Mouse (Mus musculus) MEL (cell line): ENCODE results near the gene Unc5cl.

Experiments
- CTCF ChIP-seq, 3 experiments: IDR thresholded peaks in 2 of 3; conservative IDR thresholded peaks in 1 of 3; 2 replicates each; pipeline ENCODE4 v1.5.1; 2011 to 2012; ENCODE audit warnings: low read length in 3 of 3, low read depth in 2 of 3, mild to moderate bottlenecking in 2 of 3, improper control_type of control experiment in 1 of 3, inconsistent platforms in 1 of 3, mixed read lengths in 1 of 3, moderate library complexity in 1 of 3; ENCODE audit not compliant: control insufficient read depth in 1 of 3, insufficient read depth in 1 of 3, poor library complexity in 1 of 3, severe bottlenecking in 1 of 3
- GABPA ChIP-seq: IDR thresholded peaks from 2 replicates; pipeline ENCODE4 v1.6.1; 2012; ENCODE audit warnings: low read depth, mild to moderate bottlenecking, inconsistent platforms, low read length, improper control_type of control experiment, moderate library complexity
- MYC ChIP-seq: IDR thresholded peaks from 2 replicates; pipeline ENCODE4 v1.6.1; 2011; ENCODE audit warnings: low read depth, mild to moderate bottlenecking, low read length, improper control_type of control experiment, moderate library complexity
- POLR2A ChIP-seq, 2 experiments: IDR thresholded peaks; 2 replicates each; pipeline ENCODE4 v1.6.1; 2011 to 2012; ENCODE audit warnings: low read length in 2 of 2, mild to moderate bottlenecking in 2 of 2, control low read depth in 1 of 2, improper control_type of control experiment in 1 of 2, low read depth in 1 of 2, moderate library complexity in 1 of 2; ENCODE audit not compliant: control insufficient read depth in 1 of 2, insufficient read depth in 1 of 2, poor library complexity in 1 of 2

GRCm38 (mm10) chr17:48450666-48451352 lies 3.9 kb upstream of the Unc5cl start:
- TF ChIP-seq GABPA (no peak), CTCF (IDR thresholded peaks at IDR 0.05 in 2 of 3, conservative IDR thresholded peaks at IDR 0.05 in 1 of 3; ENCODE audit: control insufficient read depth in 1 of 3, insufficient read depth in 1 of 3, low read depth in 2 of 3, low read length in 3 of 3, poor library complexity in 1 of 3, severe bottlenecking in 1 of 3) (no peak), POLR2A (IDR thresholded peaks at IDR 0.05; ENCODE audit: control insufficient read depth in 1 of 2, insufficient read depth in 1 of 2, low read depth in 1 of 2, low read length in 2 of 2, poor library complexity in 1 of 2) (peak in 1 of 2 experiments; percentile 43; a peak in 1 of 4 replicates), MYC (peak; percentile 60; the same call in 1 of the 2 replicates)
